Comparison of ENCODE assay signal across 18 mouse cellular contexts in genomic region chr16:8582579-8583295, GRCm38 (mm10). TPM values are rescaled to one million over a fixed set of nuclear protein-coding genes. Genes with fewer than 3 reads are reported as not detected.
DNase-seq lines count a peak whose midpoint lies in the region; ATAC-seq and TF ChIP-seq lines count a peak whose summit lies in the region.
"Had no signal": no experiment of that assay in that cellular context is flagged by ENCODE, and none has a peak within 500 bp of the region (broad histone marks: within the 10 kb centered on the region; RNA-seq: fewer than 3 reads in every experiment).

No protein-coding gene starts in this region.

- H3K4me3 ChIP-seq in heart, postnatal 0 days (ENCODE audit: low read depth, low read length): no peak overlapping the region
- H3K4me3 ChIP-seq in heart, embryonic 11.5 days (ENCODE audit: low read depth, low read length): no peak overlapping the region
- no peak overlapping the region for H3K4me3 ChIP-seq in liver, postnatal 0 days (ENCODE audit: low read depth, low read length)
- no peak overlapping the region for H3K4me3 ChIP-seq in MEL (ENCODE audit: control insufficient read depth in 1 of 2, insufficient read depth in 1 of 2, low read depth in 2 of 2, low read length in 2 of 2)
- H3K4me3 ChIP-seq: limb, embryonic 10.5 days; midbrain, embryonic 12.5 days; myocyte had no signal

- no peak for ATAC-seq in heart, postnatal 0 days (ENCODE audit: insufficient read depth, low read depth)
- no peak for ATAC-seq in heart, embryonic 11.5 days (replicated peaks; ENCODE audit: insufficient number of reproducible peaks, low FRiP score, low TSS enrichment)
- no peak for ATAC-seq in liver, postnatal 0 days
- ATAC-seq in granulocyte monocyte progenitor cell, adult 5-6 weeks (replicated peaks; ENCODE audit: poor library complexity, severe bottlenecking): no peak
- ATAC-seq in inflammation-experienced regulatory T-cells, adult 6 months: no peak
- ATAC-seq: forebrain, embryonic 16.5 days; hindbrain, embryonic 16.5 days had no signal

- no peak overlapping the region for H3K27ac ChIP-seq in heart, postnatal 0 days (ENCODE audit: low read depth)
- H3K27ac ChIP-seq in heart, embryonic 11.5 days (ENCODE audit: low read depth, low read length): no peak overlapping the region
- no peak overlapping the region for H3K27ac ChIP-seq in liver, postnatal 0 days (ENCODE audit: low read depth)
- no peak overlapping the region for H3K27ac ChIP-seq in MEL (ENCODE audit: control insufficient read depth, low read depth, low read length)
- H3K27ac ChIP-seq: limb, embryonic 10.5 days; macrophage; midbrain, embryonic 12.5 days had no signal

- no peak for TF ChIP-seq POLR2A in MEL (IDR thresholded peaks at IDR 0.05; ENCODE audit: control insufficient read depth in 1 of 2, insufficient read depth in 1 of 2, low read depth in 1 of 2, low read length in 2 of 2, poor library complexity in 1 of 2)

- no peak overlapping the region for H3K4me2 ChIP-seq in heart, postnatal 0 days (ENCODE audit: low read depth, low read length)
- H3K4me2 ChIP-seq in heart, embryonic 11.5 days: no peak overlapping the region
- H3K4me2 ChIP-seq in liver, postnatal 0 days (ENCODE audit: low read depth, low read length): no peak overlapping the region
- H3K4me2 ChIP-seq: midbrain, embryonic 12.5 days had no signal

- no peak for DNase-seq in heart, postnatal 0 days (ENCODE audit: low spot score)
- DNase-seq in liver, postnatal 0 days: no peak
- DNase-seq in liver: no peak
- DNase-seq in MEL (ENCODE audit: low read depth, low spot score): no peak
- peak; percentile 4 for DNase-seq in c-Kit-negative CD71-positive TER-119-positive erythroid progenitor cells, embryonic 14.5 days (ENCODE audit: low read depth, low spot score)
- DNase-seq: adrenal gland, postnatal 10 days; cerebellum, adult 2 months; heart, postnatal 36 days; layer of hippocampus, postnatal 36 days had no signal

- no peaks in the 10 kb centered on the region for H3K9me3 ChIP-seq in heart, postnatal 0 days (replicated peaks; ENCODE audit: control insufficient read depth, low read length)
- 0 out of 2 replicates have a peak, but pooled peaks cover 2% of the 10 kb centered on the region for H3K9me3 ChIP-seq in heart, embryonic 11.5 days (replicated peaks; ENCODE audit: control insufficient read depth, low read length)
- peaks cover 3% of the 10 kb centered on the region; the same call in 1 of the 2 replicates for H3K9me3 ChIP-seq in liver, postnatal 0 days (ENCODE audit: low read length)
- H3K9me3 ChIP-seq in MEL (replicated peaks; ENCODE audit: insufficient read depth, low read length): no peaks in the 10 kb centered on the region
- H3K9me3 ChIP-seq: limb, embryonic 10.5 days had no signal

- no peaks in the 10 kb centered on the region for H3K79me2 ChIP-seq in MEL (ENCODE audit: control insufficient read depth, insufficient read depth, low read length, poor library complexity)

- peaks cover 7% of the 10 kb centered on the region; the same call in 1 of the 2 replicates for H3K36me3 ChIP-seq in heart, postnatal 0 days (replicated peaks; ENCODE audit: control insufficient read depth, insufficient read depth, low read length)
- peaks cover 13% of the 10 kb centered on the region; the same call in 1 of the 2 replicates for H3K36me3 ChIP-seq in heart, embryonic 11.5 days (ENCODE audit: control insufficient read depth, insufficient read depth, low read length)
- H3K36me3 ChIP-seq in liver, postnatal 0 days (replicated peaks; ENCODE audit: insufficient read depth, low read length): peaks cover 35% of the 10 kb centered on the region
- H3K36me3 ChIP-seq in MEL (ENCODE audit: control insufficient read depth in 1 of 2, insufficient read depth in 2 of 2, low read length in 2 of 2): peaks cover 0 to 4% of the 10 kb centered on the region in 2 experiments; a peak in 2 of 4 replicates

- no peak for TF ChIP-seq EP300 in heart, postnatal 0 days (IDR thresholded peaks at IDR 0.05; ENCODE audit: low read depth)
- TF ChIP-seq EP300 in liver, postnatal 0 days (IDR thresholded peaks at IDR 0.05; ENCODE audit: low read depth): no peak
- TF ChIP-seq EP300 in MEL (IDR thresholded peaks at IDR 0.05; ENCODE audit: low read depth in 1 of 2, low read length in 2 of 2): no peak

- no peaks in the 10 kb centered on the region for H3K4me1 ChIP-seq in heart, postnatal 0 days (ENCODE audit: control insufficient read depth, insufficient read depth)
- H3K4me1 ChIP-seq in heart, embryonic 11.5 days (ENCODE audit: control insufficient read depth, insufficient read depth, low read length): no peaks in the 10 kb centered on the region
- no peaks in the 10 kb centered on the region for H3K4me1 ChIP-seq in liver, postnatal 0 days (ENCODE audit: insufficient read depth)
- peaks cover 0 to 3% of the 10 kb centered on the region in 2 experiments; a peak in 1 of 4 replicates for H3K4me1 ChIP-seq in MEL (ENCODE audit: control insufficient read depth in 1 of 2, insufficient read depth in 2 of 2, low read length in 2 of 2)
- H3K4me1 ChIP-seq: midbrain, embryonic 12.5 days had no signal

- no peaks in the 10 kb centered on the region for H3K27me3 ChIP-seq in heart, postnatal 0 days (ENCODE audit: control insufficient read depth, insufficient read depth, low read length)
- H3K27me3 ChIP-seq in heart, embryonic 11.5 days (ENCODE audit: control insufficient read depth, insufficient read depth, low read length): no peaks in the 10 kb centered on the region
- no peaks in the 10 kb centered on the region for H3K27me3 ChIP-seq in liver, postnatal 0 days (ENCODE audit: insufficient read depth, low read length)
- H3K27me3 ChIP-seq in MEL (ENCODE audit: control insufficient read depth in 1 of 2, insufficient read depth in 2 of 2, low read length in 2 of 2): no peaks in the 10 kb centered on the region
- H3K27me3 ChIP-seq: midbrain, embryonic 12.5 days had no signal

- no peak overlapping the region for H3K9ac ChIP-seq in heart, postnatal 0 days (replicated peaks; ENCODE audit: low read depth, low read length)
- H3K9ac ChIP-seq in heart, embryonic 11.5 days (ENCODE audit: low read depth, low read length): no peak overlapping the region
- no peak overlapping the region for H3K9ac ChIP-seq in liver, postnatal 0 days (replicated peaks)
- no peak overlapping the region for H3K9ac ChIP-seq in MEL (ENCODE audit: control insufficient read depth, low read depth, low read length, poor library complexity, severe bottlenecking)
- H3K9ac ChIP-seq: midbrain, embryonic 12.5 days had no signal

- WGBS in heart, postnatal 0 days: 89% methylated on average over 5 of the region's 5 CpGs
- 92% methylated on average over 5 of the region's 5 CpGs for WGBS in heart, embryonic 11.5 days (ENCODE audit: insufficient replicate concordance)
- WGBS in liver, postnatal 0 days (ENCODE audit: insufficient replicate concordance): 88% methylated on average over 5 of the region's 5 CpGs

- no peak; the same call in 1 of the 2 replicates for TF ChIP-seq RAD21 in MEL (IDR thresholded peaks at IDR 0.05; ENCODE audit: low read depth, low read length)

- TF ChIP-seq CTCF in heart, postnatal 0 days (IDR thresholded peaks at IDR 0.05; ENCODE audit: low read depth): peak; percentile 5; the same call in 1 of the 2 replicates
- peak; percentile 53 for TF ChIP-seq CTCF in liver, postnatal 0 days (IDR thresholded peaks at IDR 0.05; ENCODE audit: low read depth)
- TF ChIP-seq CTCF in MEL (IDR thresholded peaks at IDR 0.05 in 2 of 3, conservative IDR thresholded peaks at IDR 0.05 in 1 of 3; ENCODE audit: control insufficient read depth in 1 of 3, insufficient read depth in 1 of 3, low read depth in 2 of 3, low read length in 3 of 3, poor library complexity in 1 of 3, severe bottlenecking in 1 of 3): peak; percentile 15 to 65 (median 35); a peak in 4 of 6 replicates

TF ChIP-seq in MEL, 35 proteins besides CTCF, POLR2A, EP300 and RAD21 (continues in another document):
- TF ChIP-seq MAFK (IDR thresholded peaks at IDR 0.05; ENCODE audit: borderline replicate concordance, low read depth, low read length): no peak
- no peak for TF ChIP-seq MAX (IDR thresholded peaks at IDR 0.05; ENCODE audit: low read length)
- TF ChIP-seq MEF2A (IDR thresholded peaks at IDR 0.05; ENCODE audit: extremely low read depth, insufficient replicate concordance, low read depth, low read length, poor library complexity, severe bottlenecking): no peak
- no peak for TF ChIP-seq POLR2AphosphoS5 (IDR thresholded peaks at IDR 0.05; ENCODE audit: borderline replicate concordance, low read depth, low read length)
- TF ChIP-seq SMC3 (IDR thresholded peaks at IDR 0.05; ENCODE audit: low read depth, low read length): 0 out of 2 replicates have a peak, but pooled peaks have one; percentile 14
- TF ChIP-seq MXI1 (IDR thresholded peaks at IDR 0.05; ENCODE audit: low read depth, low read length): no peak

RNA-seq across cellular contexts. Expression of gene Pmm2, which starts 54.7 kb away (rescaled TPM):
- 26.2 and 26.8 TPM in 2 replicates for total RNA-seq in heart, postnatal 0 days (2014; rRNA removed; ENCODE audit: low replicate concordance)
- polyA plus RNA-seq in heart, postnatal 0 days (2015; fragmentation: Nextera tagmentation; extraction: Ambion mirVana): 34.4 and 36.6 TPM in 2 replicates
- polyA plus RNA-seq in heart, embryonic 11.5 days (2014; fragmentation: Nextera tagmentation; extraction: Ambion mirVana): 38.5 and 40.3 TPM in 2 replicates
- 37.2 and 38.0 TPM in 2 replicates for polyA plus RNA-seq in liver, postnatal 0 days (2015; fragmentation: Nextera tagmentation; extraction: Ambion mirVana)
- 44.5 and 53.4 TPM in 2 replicates for total RNA-seq in MEL (2012; rRNA removed)
- polyA plus RNA-seq in MEL (2012; ENCODE audit: insufficient read depth in 1 of 2, insufficient read length in 2 of 2, low read depth in 1 of 2, low replicate concordance in 2 of 2, missing spikeins in 1 of 2): 10 to 100 TPM in 1 of 2 experiments, not detected in 1; 96.0 TPM
- 59.0 and 70.4 TPM in 2 replicates for total RNA-seq in granulocyte monocyte progenitor cell, adult 5-6 weeks (2014; fragmentation: Nextera tagmentation)
- 45.5 and 59.1 TPM in 2 replicates for total RNA-seq in granulocyte monocyte progenitor cell, adult 5-6 weeks (2017)
- 100 to 1,000 TPM in 1 of 3 experiments, 10 to 100 TPM in 2; 89.9 to 115 (median 99.3) TPM for polyA plus RNA-seq in inflammation-experienced regulatory T-cells, adult 6 months (2017; shearing (Covaris generic))

RNA-seq across cellular contexts. Expression of gene Tmem186, which starts 54.8 kb away (rescaled TPM):
- 14.3 and 21.8 TPM in 2 replicates for total RNA-seq in heart, postnatal 0 days (2014; rRNA removed; ENCODE audit: low replicate concordance)
- polyA plus RNA-seq in heart, postnatal 0 days (2015; fragmentation: Nextera tagmentation; extraction: Ambion mirVana): 13.8 and 14.8 TPM in 2 replicates
- 10.5 and 16.3 TPM in 2 replicates for polyA plus RNA-seq in heart, embryonic 11.5 days (2014; fragmentation: Nextera tagmentation; extraction: Ambion mirVana)
- polyA plus RNA-seq in liver, postnatal 0 days (2015; fragmentation: Nextera tagmentation; extraction: Ambion mirVana): 6.2 and 7.0 TPM in 2 replicates
- 18.4 and 22.5 TPM in 2 replicates for total RNA-seq in MEL (2012; rRNA removed)
- polyA plus RNA-seq in MEL (2012; ENCODE audit: insufficient read depth in 1 of 2, insufficient read length in 2 of 2, low read depth in 1 of 2, low replicate concordance in 2 of 2, missing spikeins in 1 of 2): 10 to 100 TPM; 18.9 to 99.9 TPM
- total RNA-seq in granulocyte monocyte progenitor cell, adult 5-6 weeks (2014; fragmentation: Nextera tagmentation): 9.1 and 10.4 TPM in 2 replicates
- total RNA-seq in granulocyte monocyte progenitor cell, adult 5-6 weeks (2017): 13.9 and 21.9 TPM in 2 replicates
- polyA plus RNA-seq in inflammation-experienced regulatory T-cells, adult 6 months (2017; shearing (Covaris generic)): 10 to 100 TPM in 2 of 3 experiments, 1 to 10 TPM in 1; 8.0 to 12.6 (median 12.5) TPM
